Mouse (Mus musculus): ENCODE measurements around the gene AC124108.1. TPM values are rescaled to one million over a fixed set of nuclear protein-coding genes. Genes with fewer than 3 reads are reported as not detected.
A peak's percentile ranks its signal among the peaks of the same experiment; 100 is the strongest.

Gene AC124108.1
- polyA plus RNA-seq, 1 experiment = 0.07 TPM

DNA sequence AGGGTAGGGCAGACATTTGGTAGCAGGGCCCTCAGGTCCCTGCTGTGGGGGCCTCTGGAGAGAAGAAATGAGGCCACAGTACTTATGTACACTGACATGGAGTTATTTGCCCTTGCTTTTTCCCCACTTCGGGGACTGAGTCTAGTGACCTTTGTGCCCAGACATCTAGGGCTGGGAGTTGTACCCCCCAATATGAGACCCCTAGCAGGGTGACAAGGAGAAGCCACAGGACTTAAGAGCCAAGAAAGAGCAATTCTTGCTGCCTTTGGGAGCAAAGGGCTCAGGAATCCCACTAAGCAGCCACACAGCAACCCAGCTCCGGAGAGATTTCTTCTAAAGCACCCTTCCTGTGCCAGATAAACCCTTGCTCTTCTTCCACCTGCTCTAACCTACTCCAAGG lies 10.7 kb downstream of the AC124108.1 start:
- TF ChIP-seq POLR2A (IDR thresholded peaks at IDR 0.05; ENCODE audit: control insufficient read depth, low read depth, low read length) (no peak), CTCF (IDR thresholded peaks at IDR 0.05; ENCODE audit: control insufficient read depth, insufficient read depth, insufficient replicate concordance, low read depth, low read length) (no peak)
- H3K27me3 ChIP-seq (ENCODE audit: control insufficient read depth, insufficient read depth, low read length) = no peaks in the 10 kb centered on the region
- H3K4me1 ChIP-seq (ENCODE audit: control insufficient read depth, insufficient read depth, low read length) = peaks cover 22% of the 10 kb centered on the region
- no peak overlapping the region for H3K27ac ChIP-seq (ENCODE audit: control insufficient read depth, insufficient read depth, low read depth, low read length)
- no peaks in the 10 kb centered on the region for H3K36me3 ChIP-seq (ENCODE audit: control insufficient read depth, insufficient read depth, low read length)
- H3K4me3 ChIP-seq (ENCODE audit: control insufficient read depth, low read depth, low read length) = no peak overlapping the region

DNA sequence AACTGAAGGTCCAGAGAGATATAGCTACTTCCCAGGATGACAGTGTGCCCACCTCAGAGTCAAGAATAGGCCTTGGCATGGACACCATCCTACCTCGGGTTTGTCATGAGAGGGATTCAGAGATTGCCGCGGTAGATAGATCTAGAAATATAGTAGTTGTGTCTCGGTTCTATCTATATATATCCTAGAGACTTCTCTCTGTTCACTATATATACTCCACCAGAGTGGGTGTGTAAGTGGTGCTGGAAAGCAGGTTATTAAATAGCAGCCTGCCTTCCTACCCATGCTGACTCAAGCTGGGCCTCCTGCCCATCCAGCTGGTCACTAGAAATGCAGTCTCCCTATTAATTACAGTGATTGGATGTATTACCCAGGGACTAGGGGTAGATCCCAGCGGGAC lies 11.5 kb downstream of the AC124108.1 start:
- no peaks in the 10 kb centered on the region for H3K27me3 ChIP-seq (ENCODE audit: control insufficient read depth, insufficient read depth, low read length)
- H3K4me3 ChIP-seq (ENCODE audit: control insufficient read depth, low read depth, low read length) = no peak overlapping the region
- peaks cover 22% of the 10 kb centered on the region for H3K4me1 ChIP-seq (ENCODE audit: control insufficient read depth, insufficient read depth, low read length)
- H3K27ac ChIP-seq (ENCODE audit: control insufficient read depth, insufficient read depth, low read depth, low read length) = no peak overlapping the region
- no peaks in the 10 kb centered on the region for H3K36me3 ChIP-seq (ENCODE audit: control insufficient read depth, insufficient read depth, low read length)
- no peak for TF ChIP-seq POLR2A (IDR thresholded peaks at IDR 0.05; ENCODE audit: control insufficient read depth, low read depth, low read length)
- TF ChIP-seq CTCF (IDR thresholded peaks at IDR 0.05; ENCODE audit: control insufficient read depth, insufficient read depth, insufficient replicate concordance, low read depth, low read length) = no peak

DNA sequence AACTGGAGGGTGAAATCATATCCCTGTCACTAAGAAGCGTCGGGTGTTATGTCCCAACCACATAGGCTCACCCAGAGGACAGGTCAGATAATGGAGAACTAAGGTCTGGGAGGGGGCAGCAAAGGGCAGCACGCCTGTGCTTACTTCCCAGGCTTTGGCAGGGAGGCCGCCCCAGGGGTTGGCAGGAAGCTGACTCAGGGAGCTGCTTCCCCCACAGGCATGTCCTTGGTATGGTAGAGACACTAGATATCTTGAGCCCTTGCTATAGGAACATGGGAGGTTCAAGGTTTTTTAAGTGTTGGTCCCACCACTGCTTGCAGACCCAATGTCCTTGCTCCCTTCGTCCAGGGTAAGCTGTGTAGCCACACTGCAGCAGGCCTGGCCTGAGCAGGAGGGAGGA lies 14.7 kb downstream of the AC124108.1 start:
- Histone ChIP-seq H3K27me3 (ENCODE audit: control insufficient read depth, insufficient read depth, low read length) (no peaks in the 10 kb centered on the region), H3K36me3 (ENCODE audit: control insufficient read depth, insufficient read depth, low read length) (no peaks in the 10 kb centered on the region), H3K27ac (ENCODE audit: control insufficient read depth, insufficient read depth, low read depth, low read length) (no peak overlapping the region), H3K4me3 (ENCODE audit: control insufficient read depth, low read depth, low read length) (no peak overlapping the region), H3K4me1 (ENCODE audit: control insufficient read depth, insufficient read depth, low read length) (peaks cover 26% of the 10 kb centered on the region)
- no peak for TF ChIP-seq POLR2A (IDR thresholded peaks at IDR 0.05; ENCODE audit: control insufficient read depth, low read depth, low read length)

DNA sequence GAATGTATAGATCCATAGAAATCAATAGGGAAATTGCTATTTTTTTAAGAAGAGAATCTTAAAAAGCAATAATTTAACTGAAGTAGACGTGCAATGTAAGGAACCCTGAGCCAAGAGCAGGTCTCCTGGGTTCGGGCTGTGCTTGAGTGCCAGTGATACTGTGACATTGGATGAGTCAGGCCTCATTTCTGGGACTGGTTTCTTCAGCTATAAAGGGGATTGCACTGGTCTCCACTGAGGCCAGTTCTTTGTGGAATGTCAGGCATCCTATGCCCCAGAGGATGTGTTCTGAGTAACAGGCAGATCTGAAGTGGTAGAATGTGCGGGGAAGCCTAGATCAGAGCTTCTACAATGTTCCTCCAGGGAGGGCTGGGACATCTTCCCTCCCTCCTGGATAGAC lies 15.6 kb downstream of the AC124108.1 start:
- Histone ChIP-seq H3K4me1 (ENCODE audit: control insufficient read depth, insufficient read depth, low read length) (peaks cover 30% of the 10 kb centered on the region), H3K27ac (ENCODE audit: control insufficient read depth, insufficient read depth, low read depth, low read length) (no peak overlapping the region)
- TF ChIP-seq CTCF (IDR thresholded peaks at IDR 0.05; ENCODE audit: control insufficient read depth, insufficient read depth, insufficient replicate concordance, low read depth, low read length) (no peak), POLR2A (IDR thresholded peaks at IDR 0.05; ENCODE audit: control insufficient read depth, low read depth, low read length) (no peak)

DNA sequence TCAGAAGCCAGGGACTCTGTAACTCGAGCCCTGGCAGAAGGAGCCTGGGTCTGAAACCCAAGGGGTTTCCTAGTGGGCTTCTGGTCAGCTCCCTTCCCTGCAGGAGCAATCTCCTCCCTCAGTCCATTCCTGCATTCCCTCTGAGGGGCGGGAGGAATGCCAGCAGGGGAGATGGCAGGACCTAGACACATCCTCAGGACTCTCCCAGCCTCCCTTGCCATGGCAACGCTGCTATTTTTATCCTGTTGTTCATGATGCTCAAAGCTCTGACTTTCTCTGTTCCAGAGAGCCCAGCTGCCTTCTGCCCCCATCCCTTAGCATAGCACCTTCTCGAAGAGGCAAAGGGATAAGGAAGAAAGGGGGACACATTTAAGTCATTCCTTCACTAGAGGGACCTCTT lies 16.9 kb downstream of the AC124108.1 start:
- no peak overlapping the region for H3K4me3 ChIP-seq (ENCODE audit: control insufficient read depth, low read depth, low read length)
- peaks cover 39% of the 10 kb centered on the region for H3K4me1 ChIP-seq (ENCODE audit: control insufficient read depth, insufficient read depth, low read length)
- H3K27ac ChIP-seq (ENCODE audit: control insufficient read depth, insufficient read depth, low read depth, low read length) = no peak overlapping the region
- no peaks in the 10 kb centered on the region for H3K27me3 ChIP-seq (ENCODE audit: control insufficient read depth, insufficient read depth, low read length)
- no peaks in the 10 kb centered on the region for H3K36me3 ChIP-seq (ENCODE audit: control insufficient read depth, insufficient read depth, low read length)
- TF ChIP-seq CTCF (IDR thresholded peaks at IDR 0.05; ENCODE audit: control insufficient read depth, insufficient read depth, insufficient replicate concordance, low read depth, low read length) (no peak), POLR2A (IDR thresholded peaks at IDR 0.05; ENCODE audit: control insufficient read depth, low read depth, low read length) (no peak)

More for the DNA sequence above, 15.6 kb downstream of the AC124108.1 start:
- no peak overlapping the region for H3K4me3 ChIP-seq (ENCODE audit: control insufficient read depth, low read depth, low read length)
- H3K27me3 ChIP-seq (ENCODE audit: control insufficient read depth, insufficient read depth, low read length) = no peaks in the 10 kb centered on the region
- no peaks in the 10 kb centered on the region for H3K36me3 ChIP-seq (ENCODE audit: control insufficient read depth, insufficient read depth, low read length)

DNA sequence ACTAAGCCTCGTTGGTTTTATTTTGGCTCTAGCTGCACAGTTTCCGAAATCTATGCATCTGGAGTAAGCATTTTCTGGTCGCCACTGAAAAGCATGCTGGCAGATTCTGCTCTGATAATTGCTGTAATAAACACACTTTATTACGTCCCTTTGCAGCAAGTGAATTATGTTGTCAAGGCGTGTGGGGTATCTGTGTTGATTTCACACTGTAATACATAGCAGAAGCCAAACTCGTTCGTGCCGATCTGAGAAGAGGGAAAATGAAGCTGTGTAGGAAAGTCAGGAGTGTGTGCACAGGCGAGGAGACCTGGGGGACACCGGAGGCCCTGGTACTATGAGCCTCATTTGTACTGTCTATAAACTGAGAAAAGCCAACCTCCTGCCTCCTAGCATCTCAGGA lies 18.1 kb downstream of the AC124108.1 start:
- no peak for TF ChIP-seq CTCF (IDR thresholded peaks at IDR 0.05; ENCODE audit: control insufficient read depth, insufficient read depth, insufficient replicate concordance, low read depth, low read length)
- TF ChIP-seq POLR2A (IDR thresholded peaks at IDR 0.05; ENCODE audit: control insufficient read depth, low read depth, low read length) = no peak
- Histone ChIP-seq H3K36me3 (ENCODE audit: control insufficient read depth, insufficient read depth, low read length) (no peaks in the 10 kb centered on the region), H3K27me3 (ENCODE audit: control insufficient read depth, insufficient read depth, low read length) (no peaks in the 10 kb centered on the region), H3K27ac (ENCODE audit: control insufficient read depth, insufficient read depth, low read depth, low read length) (no peak overlapping the region), H3K4me3 (ENCODE audit: control insufficient read depth, low read depth, low read length) (no peak overlapping the region), H3K4me1 (ENCODE audit: control insufficient read depth, insufficient read depth, low read length) (peaks cover 28% of the 10 kb centered on the region)

DNA sequence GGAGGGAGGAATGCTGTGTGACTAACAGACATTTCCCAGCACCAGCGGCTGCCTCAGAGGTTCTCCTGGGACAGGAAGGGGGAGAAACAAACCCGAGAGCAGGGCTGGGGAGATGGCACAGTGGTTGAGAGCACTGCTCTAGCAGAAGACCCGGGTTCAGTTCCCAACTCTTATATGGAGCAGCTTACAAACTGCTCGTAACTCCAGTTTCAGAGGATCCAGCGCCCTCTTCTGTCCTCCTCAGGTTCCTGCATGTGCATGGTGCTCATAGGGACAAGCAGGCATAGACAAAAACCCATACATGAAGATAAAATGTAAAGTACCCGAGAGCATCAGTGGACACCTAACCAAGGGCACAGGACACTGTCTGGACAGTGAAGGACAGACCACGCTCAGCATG lies 19.7 kb downstream of the AC124108.1 start:
- peaks cover 18% of the 10 kb centered on the region for H3K4me1 ChIP-seq (ENCODE audit: control insufficient read depth, insufficient read depth, low read length)

DNA sequence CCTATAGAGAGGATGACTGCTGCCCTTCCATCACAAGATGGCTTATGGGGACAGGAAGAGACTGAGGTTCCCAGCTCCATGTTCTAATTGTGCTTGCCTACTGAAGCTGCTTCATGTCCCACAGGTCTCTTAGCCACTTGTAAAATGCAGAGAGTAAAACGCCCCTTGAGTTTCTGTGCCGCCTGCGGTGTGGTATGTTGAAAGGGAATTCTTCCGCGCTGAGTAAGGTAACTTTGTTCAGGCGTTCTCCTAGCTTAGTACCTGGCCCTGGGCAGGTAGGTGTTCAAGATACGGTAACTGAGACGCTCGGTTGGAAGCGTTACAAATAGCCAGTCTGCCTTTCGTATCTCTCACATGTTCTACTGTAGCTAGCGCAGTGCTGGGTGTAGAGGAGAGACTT lies 20.4 kb downstream of the AC124108.1 start:
- no peak for TF ChIP-seq CTCF (IDR thresholded peaks at IDR 0.05; ENCODE audit: control insufficient read depth, insufficient read depth, insufficient replicate concordance, low read depth, low read length)
- no peak for TF ChIP-seq POLR2A (IDR thresholded peaks at IDR 0.05; ENCODE audit: control insufficient read depth, low read depth, low read length)
- peak overlapping the region; percentile 81 for H3K4me3 ChIP-seq (ENCODE audit: control insufficient read depth, low read depth, low read length)
- no peaks in the 10 kb centered on the region for H3K36me3 ChIP-seq (ENCODE audit: control insufficient read depth, insufficient read depth, low read length)
- peaks cover 18% of the 10 kb centered on the region for H3K4me1 ChIP-seq (ENCODE audit: control insufficient read depth, insufficient read depth, low read length)
- peak overlapping the region; percentile 77 for H3K27ac ChIP-seq (ENCODE audit: control insufficient read depth, insufficient read depth, low read depth, low read length)
- H3K27me3 ChIP-seq (ENCODE audit: control insufficient read depth, insufficient read depth, low read length) = no peaks in the 10 kb centered on the region

More for the DNA sequence above, 19.7 kb downstream of the AC124108.1 start:
- H3K36me3 ChIP-seq (ENCODE audit: control insufficient read depth, insufficient read depth, low read length) = no peaks in the 10 kb centered on the region
- TF ChIP-seq POLR2A (IDR thresholded peaks at IDR 0.05; ENCODE audit: control insufficient read depth, low read depth, low read length) = no peak
- TF ChIP-seq CTCF (IDR thresholded peaks at IDR 0.05; ENCODE audit: control insufficient read depth, insufficient read depth, insufficient replicate concordance, low read depth, low read length) = peak; percentile 55; the same call in 1 of the 2 replicates
- peak overlapping the region; percentile 81 for H3K4me3 ChIP-seq (ENCODE audit: control insufficient read depth, low read depth, low read length)
- no peaks in the 10 kb centered on the region for H3K27me3 ChIP-seq (ENCODE audit: control insufficient read depth, insufficient read depth, low read length)
- no peak overlapping the region; the same call in 1 of the 2 replicates for H3K27ac ChIP-seq (ENCODE audit: control insufficient read depth, insufficient read depth, low read depth, low read length)

Data from testis, adult 2 months (tissue).